Mouse (Mus musculus): ENCODE data around the gene Dmrtb1.

The Dmrtb1 gene

DNA sequence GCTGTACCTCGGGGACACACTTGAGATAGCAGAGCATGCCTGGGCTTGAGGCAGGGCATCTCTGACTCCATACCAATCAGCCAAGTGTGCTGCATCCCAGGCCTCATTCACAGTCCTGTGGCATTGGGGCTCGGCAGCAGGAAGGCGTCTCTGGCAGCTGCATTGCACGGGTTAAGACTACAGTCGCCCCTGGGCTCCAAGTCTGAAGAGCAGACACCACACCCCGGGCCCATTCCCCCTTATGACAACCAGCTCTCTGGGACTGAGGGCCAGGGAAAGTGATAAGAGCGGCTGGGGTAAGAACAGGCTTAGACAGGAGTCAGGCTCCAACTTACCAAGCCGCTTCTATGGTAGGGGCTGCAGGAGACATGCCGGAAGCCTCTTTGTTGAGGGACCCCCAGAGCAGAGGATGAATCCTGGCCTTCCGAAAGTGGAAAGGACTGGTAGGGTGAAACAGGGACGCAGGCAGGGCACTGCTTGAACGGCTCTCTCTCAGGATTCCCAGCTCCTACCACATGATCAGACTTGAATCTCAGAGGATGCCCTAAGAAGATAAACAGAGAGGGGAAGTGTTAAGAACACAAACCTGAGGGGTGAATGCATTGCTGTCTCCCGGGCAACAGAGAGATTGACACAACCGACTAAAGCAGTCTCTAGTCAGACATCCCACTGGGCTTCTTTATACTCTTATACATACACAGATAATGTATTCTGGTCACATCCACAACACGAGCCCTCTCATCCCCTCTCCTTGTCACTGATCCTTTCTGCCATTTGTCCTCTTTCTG, 3.5 kb downstream of the Dmrtb1 start:
- DNase-seq, result no peak

DNA sequence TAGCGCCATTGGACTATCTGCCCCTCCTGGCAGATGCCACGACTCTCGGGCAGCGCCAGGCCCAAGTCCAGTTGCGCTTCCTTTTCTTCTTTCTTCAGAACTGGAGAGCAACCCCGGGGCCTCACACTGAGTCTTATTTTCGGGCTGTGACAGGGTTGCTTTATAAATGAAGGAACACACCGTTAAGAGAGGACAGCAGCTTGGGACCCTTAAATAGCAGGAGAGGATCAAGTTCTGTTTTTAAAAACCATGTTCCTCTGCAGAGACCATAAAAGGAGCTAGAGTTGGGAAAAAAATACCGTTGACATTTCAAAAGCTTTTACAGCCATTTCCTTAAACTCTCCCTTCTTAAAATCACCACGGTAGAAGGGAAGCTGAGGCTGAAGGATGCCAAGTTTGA, 8.4 kb downstream of the Dmrtb1 start:
- no peak for DNase-seq

DNA sequence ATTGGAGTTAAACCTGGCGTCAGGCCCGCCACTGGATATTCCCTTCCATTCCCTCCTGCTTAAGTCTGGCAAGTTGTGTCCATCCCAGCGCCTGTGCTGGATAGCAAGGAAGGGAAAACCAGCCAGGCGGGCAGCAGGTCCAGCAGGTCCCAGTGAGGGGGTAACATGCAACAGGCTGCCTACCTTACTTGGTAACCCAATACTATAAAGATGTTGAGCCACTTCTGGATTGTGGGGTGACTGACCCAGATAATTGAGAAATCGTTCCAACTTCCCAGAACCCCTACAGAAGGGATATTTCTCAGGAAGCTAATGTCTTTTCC, 9.7 kb downstream of the Dmrtb1 start:
- no peak for DNase-seq

DNA sequence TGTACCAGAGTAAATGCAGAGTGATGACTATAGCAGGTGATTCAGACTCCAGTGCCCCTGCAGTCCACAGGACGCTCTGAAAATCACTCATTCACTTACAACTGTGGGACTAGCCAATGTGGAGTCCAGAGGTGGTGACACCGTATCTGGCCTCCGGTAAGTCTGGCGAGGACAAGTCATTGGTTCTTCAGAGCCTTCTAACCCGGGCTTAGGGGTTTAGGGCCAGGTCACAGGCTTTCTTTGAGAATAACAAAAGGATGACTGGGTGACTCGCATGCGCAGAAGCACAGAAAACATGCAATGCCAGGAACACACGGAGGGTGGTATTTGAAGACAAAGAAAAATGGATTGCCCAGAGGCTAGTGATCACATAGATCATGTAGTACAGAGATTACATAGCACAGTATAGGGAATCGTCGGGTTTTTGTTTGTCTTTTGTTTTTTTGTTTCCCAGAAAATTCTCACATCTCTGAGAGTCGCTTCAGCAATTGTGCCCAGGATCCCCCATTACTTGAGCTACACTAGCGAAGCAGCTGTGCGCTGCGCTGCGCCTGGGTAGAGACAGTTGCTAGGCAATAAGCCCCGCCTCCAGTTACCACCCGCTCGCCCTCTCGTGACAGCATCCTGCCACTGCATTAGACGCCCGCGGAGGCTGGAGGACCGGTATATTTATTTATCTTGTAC, 10.2 kb downstream of the Dmrtb1 start:
- peak; percentile 63 to 80 for DNase-seq

DNA sequence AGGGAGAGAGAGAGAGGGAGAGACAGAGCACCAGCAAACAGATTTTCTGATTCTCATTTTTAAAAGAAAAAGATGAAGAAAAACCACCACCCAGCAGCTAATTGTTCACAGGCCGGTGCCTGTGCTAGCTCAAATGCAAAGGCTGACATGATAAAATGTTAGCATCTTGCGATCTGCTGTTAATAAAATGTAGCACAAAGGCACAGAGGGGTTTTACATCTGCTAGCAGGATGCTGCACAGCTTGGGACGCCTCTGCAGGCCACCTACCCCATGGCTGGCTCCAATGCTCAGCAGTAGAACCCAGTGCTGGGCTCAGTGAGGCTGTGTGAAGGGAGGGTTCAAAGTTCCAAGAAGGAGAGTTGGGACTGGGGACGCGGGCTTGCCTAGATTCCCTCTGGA, 13.3 kb downstream of the Dmrtb1 start:
- no peak for DNase-seq

DNA sequence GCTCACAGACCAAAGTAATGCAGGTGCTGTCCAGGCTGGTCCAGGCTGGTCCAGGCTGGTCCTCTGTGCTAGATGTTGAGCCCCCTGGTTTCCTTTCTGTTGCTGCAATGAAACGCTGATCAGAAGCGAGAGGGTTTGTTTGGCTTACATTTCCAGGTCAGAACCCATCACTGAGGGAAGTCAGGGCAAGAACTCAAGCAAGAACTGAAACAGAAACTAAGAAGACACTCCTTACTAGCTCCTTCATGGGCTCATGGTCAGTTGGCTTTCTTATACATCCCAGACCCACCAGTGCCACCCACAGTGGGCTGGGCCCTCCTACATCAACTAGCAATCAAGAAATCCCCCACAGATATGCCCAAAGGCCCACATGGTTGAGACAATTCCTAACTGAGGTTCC, 15.5 kb downstream of the Dmrtb1 start:
- DNase-seq, result no peak

DNA sequence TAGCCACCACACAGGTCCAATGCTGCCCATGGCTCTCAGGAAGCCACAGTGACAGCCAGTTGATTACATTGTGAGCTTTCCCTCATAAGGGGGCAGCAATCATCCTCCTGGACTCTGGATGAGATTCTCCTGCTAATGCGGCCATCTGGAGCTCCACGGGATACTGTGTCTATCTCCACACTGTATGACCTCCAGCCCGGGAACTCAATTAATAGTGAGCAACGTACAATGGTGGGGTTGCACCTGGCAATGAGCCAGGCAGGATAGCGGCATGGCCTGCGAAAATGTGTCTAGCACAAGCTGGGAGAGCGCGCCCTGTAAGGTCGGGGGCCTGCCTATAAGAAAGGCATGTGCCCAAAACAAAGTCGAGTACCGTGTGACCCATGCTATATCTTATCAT, 23.4 kb downstream of the Dmrtb1 start:
- DNase-seq, result peak; percentile 60 to 72

DNA sequence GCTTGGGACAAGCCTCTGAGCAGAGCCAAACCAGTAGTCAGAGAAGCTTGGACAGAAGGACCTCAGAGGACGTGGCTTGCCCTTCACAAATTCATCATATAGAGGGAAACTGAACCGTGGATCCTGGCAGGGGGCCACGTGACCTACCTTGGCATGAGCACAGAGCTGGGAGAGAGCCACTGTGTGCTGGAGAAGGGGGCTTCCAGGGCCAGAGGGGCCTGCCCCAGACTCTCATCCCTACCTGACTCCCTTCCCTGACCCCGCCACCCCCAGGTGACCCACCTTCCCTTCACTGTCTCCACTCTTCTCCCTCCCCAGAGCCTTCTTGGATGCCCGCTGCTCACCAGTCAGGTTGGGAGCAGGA, 30.8 kb downstream of the Dmrtb1 start:
- no peak for DNase-seq

DNA sequence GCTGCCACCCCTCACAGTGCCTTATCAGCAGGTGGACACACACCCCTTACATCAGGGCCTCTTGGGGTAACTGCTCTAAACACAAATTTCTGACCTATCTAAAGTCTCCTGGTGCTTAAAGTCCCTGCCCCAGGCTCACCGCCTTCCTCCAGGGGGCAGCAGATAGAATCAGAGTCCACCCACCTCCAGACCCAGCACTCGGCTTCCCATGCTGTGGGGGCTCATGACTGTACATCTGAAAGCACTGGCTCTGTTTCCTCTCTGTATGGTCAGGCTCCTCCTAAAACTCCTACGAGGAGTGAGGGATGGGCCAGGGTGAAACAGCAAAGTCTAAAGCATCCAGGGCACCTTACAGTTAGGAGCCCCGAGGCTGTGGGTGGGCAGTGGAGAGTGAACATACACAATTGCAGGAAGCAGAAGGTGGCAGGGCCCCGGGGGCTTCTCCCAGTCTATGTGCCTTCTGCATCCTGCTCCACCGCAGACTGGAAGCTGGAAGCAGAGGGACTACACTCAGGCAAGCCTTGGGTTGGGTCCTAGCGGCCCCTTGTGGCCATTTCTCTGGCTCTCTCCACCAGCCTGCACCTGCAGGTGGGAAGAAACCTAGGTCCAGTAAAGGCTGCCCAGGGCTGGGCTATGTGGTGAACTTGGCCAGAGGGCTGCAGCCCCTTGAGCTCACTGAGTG, 31.3 kb downstream of the Dmrtb1 start:
- peak; percentile 89 to 95 for DNase-seq

DNA sequence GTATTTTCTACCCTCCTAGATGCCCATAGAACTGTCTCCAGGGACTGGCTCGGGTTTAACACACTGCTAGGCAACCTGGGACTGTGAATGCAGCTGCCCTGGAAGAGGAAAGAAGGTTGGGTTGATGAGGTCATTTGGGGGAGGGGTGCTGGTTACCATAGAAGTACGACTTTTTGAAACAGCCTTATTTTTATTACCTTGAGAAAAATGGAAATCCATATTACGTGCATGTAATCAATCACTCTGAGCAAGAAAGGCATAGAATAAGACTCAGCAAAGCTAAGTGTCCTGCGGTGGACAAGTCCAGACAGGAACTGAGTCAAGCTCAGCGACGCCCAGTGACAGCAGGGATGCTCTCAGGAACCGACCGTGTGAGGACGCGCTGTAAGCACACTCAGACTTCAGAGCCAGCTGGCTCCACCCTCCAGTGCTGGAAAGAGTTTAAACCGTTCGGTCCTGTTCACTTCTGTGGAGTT, 33.0 kb downstream of the Dmrtb1 start:
- peak in 1 of 2 experiments; percentile 54 for DNase-seq

DNA sequence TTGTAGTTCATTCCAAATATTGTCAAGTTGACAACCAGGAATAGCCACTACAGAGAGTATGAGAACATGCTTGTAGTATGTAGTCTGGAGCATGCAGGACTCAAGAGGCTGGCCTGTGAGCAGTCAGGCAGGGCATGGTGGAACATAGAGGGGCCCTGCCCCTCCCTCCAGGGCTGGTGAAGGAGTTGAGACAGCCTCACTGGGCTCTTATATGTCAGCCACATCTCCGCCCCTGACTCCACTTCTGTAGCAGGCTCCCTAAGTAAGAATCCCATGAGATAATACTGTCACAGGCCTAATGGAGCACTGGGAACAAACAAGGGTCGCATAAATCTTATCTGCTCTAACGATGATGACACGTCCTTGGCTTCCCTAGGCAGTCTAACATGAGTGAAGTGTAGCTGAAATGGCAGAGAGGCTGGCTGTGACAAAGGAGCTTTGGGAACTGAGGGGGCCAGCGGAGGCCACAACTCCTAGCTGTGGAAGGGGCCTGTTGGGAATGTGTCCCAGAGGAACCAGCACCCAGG, 35.0 kb downstream of the Dmrtb1 start:
- DNase-seq, result no peak

DNA sequence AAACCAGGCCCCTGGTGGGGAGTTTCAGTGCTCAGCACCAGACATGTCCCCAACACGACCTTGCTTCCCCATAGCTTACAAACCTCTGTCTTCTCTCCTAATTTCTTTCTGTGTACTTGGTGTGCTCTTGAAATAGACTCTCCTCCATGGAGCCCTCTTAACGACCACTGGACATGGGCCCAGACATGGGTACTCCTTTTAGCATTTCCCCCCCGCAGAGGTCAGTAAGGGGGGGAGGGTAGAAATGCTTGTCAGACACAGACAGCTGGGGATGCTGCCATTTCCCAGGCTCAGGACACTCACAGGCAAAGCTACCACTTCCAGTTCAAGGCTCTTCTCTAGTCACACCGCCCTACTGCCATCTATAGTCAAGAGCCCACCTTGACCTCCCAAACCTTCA, 42.4 kb downstream of the Dmrtb1 start:
- DNase-seq, result no peak

DNA sequence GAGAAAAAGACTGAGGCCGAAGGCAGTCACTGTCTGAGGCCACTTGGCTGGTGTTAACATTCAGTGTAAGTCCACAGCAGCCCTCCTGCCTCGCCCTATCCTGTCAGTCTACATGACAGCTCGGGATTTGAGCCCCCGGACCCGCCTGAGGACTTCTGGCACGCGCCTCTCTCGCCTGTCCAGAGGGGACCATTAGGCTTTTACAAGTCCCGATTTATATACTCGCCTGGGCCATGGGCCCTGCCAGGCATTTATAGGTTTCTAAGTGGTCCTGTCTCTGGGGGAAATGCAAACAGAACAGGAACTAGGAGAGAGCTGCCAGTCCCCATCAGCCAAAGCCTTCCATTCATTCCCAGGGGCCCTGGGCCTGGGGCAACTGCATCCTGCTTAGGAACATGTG, 45.7 kb downstream of the Dmrtb1 start:
- DNase-seq, result no peak

DNA sequence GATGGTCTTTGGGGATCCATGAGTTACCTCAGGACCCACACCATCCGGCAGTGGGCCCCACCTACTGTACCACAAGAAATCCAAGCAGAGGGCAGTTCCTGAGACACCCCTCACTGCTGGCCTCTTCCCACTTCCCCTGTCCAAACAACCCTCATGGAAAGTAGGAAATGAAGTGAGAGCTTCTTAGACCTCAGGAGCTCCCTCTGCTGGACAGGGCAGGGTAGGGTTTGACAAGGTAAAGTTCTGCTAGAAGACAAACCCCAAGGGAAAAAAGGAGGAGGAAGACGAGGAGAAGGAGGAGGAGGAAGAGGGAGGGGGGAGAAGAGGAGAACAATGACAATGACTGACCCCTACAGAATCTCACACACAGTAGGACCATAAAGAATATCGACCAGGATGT, 46.4 kb downstream of the Dmrtb1 start:
- peak in 1 of 2 experiments; percentile 43 for DNase-seq

DNA sequence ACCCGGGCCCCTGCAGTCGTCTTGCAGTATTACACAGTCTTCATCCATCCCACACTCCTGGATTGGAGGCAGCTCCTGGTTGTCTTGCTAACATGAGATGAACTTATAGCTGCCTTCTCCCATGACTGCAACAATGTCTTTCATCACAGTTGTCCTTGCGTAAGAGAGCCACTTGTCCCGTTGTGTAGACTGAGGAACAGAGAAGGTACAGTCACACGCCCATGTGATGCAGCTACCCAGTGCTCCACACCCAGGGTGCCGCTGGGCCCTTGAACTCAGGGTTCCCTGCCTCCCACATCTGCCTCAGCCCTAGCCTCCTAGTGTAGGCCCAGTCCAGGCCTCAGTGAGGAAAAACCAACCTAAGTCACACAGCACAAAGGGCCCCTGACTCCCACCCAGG, 47.9 kb downstream of the Dmrtb1 start:
- DNase-seq, result no peak

DNA sequence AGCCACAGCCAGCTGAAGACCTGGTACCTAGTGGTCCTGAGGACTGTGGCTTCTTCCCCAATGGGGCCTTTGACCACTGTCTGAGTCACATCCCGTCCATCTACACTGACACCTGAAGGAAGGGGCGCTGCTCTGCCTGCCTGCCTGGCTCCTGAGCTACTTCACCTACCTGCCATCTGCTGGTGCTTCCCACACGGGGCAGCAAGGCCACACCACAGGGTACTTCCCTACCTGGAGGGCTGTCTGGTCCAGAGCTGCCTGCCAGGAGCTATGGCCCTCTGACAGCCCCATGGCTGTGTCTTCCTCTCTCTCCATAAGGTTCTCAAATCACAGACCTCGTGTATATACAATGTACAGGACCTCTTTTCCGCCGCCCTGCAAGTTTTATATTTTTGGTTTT, 49.4 kb downstream of the Dmrtb1 start:
- peak; percentile 65 to 71 for DNase-seq

DNA sequence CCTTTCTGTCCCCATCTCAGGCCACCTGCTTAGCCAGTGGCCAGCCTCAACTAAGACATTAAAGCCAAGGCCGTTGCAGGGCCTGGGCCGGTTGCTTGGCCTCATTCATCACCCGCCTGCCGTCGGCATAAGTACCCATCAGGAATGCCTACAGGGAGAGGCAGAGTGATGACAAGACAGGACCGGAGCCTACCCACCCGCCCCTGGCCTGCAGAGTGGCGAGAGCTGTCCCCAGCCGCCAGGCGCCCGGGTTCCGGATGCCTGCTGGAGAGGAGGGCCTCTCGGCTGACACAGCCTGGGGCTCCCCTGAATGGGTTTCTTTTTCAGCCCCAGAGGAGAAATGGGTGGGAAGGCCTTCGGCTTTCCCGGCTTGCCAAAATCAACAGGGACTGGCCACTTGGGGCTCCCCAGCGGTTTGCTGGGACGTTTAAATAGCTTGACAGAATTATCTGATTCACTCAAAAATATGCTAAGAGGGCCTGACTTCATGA, 55.1 kb downstream of the Dmrtb1 start:
- DNase-seq, result peak in 1 of 2 experiments; percentile 30

DNA sequence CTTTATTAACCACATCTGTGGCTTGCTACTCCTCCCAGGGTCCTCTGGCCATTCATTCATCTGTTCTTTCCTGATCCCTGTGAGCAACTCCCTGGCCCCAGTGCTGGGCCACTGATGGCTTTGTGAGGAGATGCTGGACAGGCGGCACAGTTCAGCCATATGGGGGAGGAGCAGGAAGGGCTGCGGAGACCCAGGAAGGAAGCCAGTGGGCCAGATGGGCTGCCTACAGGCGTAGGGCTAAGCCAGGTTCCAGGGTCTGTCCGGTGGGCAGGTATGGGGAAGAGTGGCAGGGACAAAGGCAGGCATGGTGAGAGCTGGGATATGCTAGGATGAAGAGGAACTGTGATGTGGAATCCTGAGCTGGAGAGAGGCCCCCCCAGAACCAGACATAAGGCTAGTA, 55.8 kb downstream of the Dmrtb1 start:
- DNase-seq, result peak; percentile 75 to 78
